Mouse (Mus musculus): ENCODE data around the gene Rln3. TPM values are rescaled to one million over a fixed set of nuclear protein-coding genes. Genes with fewer than 3 reads are reported as not detected.
A peak's percentile ranks its signal among the peaks of the same experiment; 100 is the strongest.

The Rln3 gene
- polyA plus RNA-seq, 1 experiment from 2014 or later = not detected

DNA sequence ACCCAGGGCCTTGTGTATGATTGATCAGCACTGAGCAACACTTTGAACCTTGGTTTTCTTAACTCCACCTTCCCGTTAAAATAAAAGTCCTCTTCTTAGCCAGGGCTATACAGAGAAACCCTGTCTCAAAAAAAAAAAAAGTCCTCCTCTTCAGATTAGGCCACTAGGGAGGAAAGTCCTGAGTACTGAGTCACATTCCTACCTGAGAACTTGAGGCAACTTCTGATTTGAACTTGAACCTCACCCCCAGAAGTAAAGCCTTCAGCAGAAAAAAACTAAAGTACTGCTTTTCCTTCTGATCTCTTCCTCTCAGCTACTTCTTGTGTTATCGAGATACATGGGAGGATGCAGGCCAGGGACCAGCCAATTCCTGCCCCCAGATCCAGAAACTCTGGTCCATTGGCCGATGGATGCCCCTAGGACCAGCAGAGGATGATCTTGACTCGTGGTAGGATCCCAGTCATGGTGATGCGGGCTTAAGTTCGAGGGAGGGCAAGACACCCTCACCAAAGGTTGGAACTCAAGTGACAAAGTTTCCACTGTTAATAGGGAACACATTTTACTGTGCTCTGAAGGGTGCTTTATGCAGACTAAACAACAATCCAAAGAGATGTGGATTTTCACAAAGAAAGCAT, 41.1 kb downstream of the Rln3 start:
- no peak for ATAC-seq
- Histone ChIP-seq H3K4me2 (ENCODE audit: low read length) (peak overlapping the region; percentile 92), H3K4me1 (replicated peaks; ENCODE audit: control insufficient read depth, insufficient read depth, low read length) (peaks cover 30% of the 10 kb centered on the region), H3K27me3 (replicated peaks; ENCODE audit: control insufficient read depth, insufficient read depth, low read length) (peaks cover 4% of the 10 kb centered on the region; the same call in 1 of the 2 replicates), H3K36me3 (ENCODE audit: control insufficient read depth, insufficient read depth) (no peaks in the 10 kb centered on the region), H3K27ac (ENCODE audit: low read length) (no peak overlapping the region), H3K4me3 (replicated peaks; ENCODE audit: low read length) (peak overlapping the region; percentile 70), H3K9me3 (ENCODE audit: control insufficient read depth, low read length) (no peaks in the 10 kb centered on the region), H3K9ac (replicated peaks; ENCODE audit: low read depth, low read length) (peak overlapping the region; percentile 78)
- WGBS = 79% methylated on average over 6 of the region's 6 CpGs

DNA sequence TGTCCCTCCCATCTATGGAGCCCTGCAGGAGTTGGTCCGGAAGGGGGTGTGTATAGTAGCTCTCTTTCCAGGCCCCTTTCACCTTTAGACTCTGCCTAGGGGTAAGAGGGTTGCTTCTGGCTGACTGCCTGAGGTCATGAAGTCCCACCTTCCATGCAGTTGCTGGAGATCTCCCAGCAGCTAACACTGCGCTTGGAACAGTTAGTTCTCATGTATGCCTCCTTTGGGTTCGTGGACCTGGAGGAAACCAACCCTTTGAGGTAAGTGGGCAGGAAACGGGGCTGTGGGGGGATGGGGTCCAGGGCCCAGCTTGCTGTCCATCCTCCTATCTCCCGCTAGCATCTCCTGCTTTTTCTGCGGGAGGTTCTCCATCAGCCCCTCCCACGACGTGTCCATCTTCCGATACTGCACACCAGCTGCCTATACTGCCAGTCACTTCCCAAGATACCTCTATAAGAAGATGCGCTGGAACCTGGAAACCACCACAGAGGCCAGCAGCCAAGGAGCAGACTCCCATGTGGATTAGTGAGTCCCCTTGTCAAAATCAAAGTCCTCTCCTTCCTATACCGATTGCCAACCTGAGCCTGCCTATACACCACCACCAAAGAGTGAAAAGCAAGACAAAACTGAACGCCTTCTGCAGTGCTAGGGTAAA, 41.7 kb downstream of the Rln3 start:
- peaks cover 4% of the 10 kb centered on the region; the same call in 1 of the 2 replicates for H3K27me3 ChIP-seq (replicated peaks; ENCODE audit: control insufficient read depth, insufficient read depth, low read length)
- ATAC-seq = no peak
- no peak overlapping the region for H3K9ac ChIP-seq (replicated peaks; ENCODE audit: low read depth, low read length)
- no peak overlapping the region for H3K4me2 ChIP-seq (ENCODE audit: low read length)
- no peak overlapping the region for H3K27ac ChIP-seq (ENCODE audit: low read length)
- H3K36me3 ChIP-seq (ENCODE audit: control insufficient read depth, insufficient read depth) = no peaks in the 10 kb centered on the region
- no peak overlapping the region for H3K4me3 ChIP-seq (replicated peaks; ENCODE audit: low read length)
- WGBS = 50% methylated on average over 12 of the region's 12 CpGs
- H3K4me1 ChIP-seq (replicated peaks; ENCODE audit: control insufficient read depth, insufficient read depth, low read length) = peaks cover 34% of the 10 kb centered on the region
- no peaks in the 10 kb centered on the region for H3K9me3 ChIP-seq (ENCODE audit: control insufficient read depth, low read length)

DNA sequence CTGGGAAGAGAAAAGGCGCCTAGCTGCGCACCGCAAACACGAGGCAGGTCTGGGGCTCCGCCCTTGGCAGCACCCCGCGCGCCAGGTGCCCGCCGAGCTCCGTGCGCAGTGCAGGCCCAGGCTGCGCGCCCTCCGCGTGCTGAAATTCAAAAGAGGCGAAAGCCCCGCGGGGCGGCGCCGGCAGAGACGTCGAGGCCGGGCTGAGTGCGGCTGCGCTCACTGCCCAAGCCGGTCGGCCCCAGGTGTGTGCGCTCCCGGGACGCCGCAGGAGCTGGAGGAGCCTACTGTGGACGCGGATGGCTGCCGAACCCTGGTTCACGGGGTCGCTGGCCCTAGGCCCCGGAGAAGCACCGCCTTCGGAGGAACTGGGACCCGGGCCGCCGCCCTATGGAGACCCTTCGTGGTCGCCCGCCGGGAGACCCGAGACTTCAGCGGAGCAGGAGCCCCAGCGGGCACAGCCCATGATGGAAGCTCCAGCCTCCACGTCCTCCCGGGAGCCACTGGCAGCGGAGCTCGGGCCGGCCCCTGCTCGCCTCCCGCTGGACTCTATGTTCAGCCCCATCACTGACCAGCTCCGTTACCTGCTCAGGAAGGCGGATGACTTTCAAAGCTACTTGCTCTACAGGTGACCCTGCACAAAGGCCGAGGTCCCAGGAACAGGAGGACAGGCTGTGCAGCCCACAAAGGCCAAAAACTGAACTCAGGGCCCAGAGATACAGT, 43.4 kb downstream of the Rln3 start, which contains the start of gene 1700067K01Rik:
1700067K01Rik (plus strand) TSS at position 222 of the 720 bp plus-strand sequence.
- no peak within 1 kb of the TSS for H3K27ac ChIP-seq (ENCODE audit: low read length)
- peaks cover 36% of the 10 kb centered on the region for H3K4me1 ChIP-seq (replicated peaks; ENCODE audit: control insufficient read depth, insufficient read depth, low read length)
- no peaks in the 10 kb centered on the region for H3K9me3 ChIP-seq (ENCODE audit: control insufficient read depth, low read length)
- H3K4me2 ChIP-seq (ENCODE audit: low read length) = no peak within 1 kb of the TSS
- H3K27me3 ChIP-seq (replicated peaks; ENCODE audit: control insufficient read depth, insufficient read depth, low read length) = peaks cover 4% of the 10 kb centered on the region; the same call in 1 of the 2 replicates
- no peak for ATAC-seq
- H3K9ac ChIP-seq (replicated peaks; ENCODE audit: low read depth, low read length) = 0 out of 2 replicates have a peak within 1 kb of the TSS, but pooled peaks have one; percentile 27
- no peaks in the 10 kb centered on the region for H3K36me3 ChIP-seq (ENCODE audit: control insufficient read depth, insufficient read depth)
- H3K4me3 ChIP-seq (replicated peaks; ENCODE audit: low read length) = no peak within 1 kb of the TSS
- 20% methylated on average over 61 of the region's 61 CpGs for WGBS

DNA sequence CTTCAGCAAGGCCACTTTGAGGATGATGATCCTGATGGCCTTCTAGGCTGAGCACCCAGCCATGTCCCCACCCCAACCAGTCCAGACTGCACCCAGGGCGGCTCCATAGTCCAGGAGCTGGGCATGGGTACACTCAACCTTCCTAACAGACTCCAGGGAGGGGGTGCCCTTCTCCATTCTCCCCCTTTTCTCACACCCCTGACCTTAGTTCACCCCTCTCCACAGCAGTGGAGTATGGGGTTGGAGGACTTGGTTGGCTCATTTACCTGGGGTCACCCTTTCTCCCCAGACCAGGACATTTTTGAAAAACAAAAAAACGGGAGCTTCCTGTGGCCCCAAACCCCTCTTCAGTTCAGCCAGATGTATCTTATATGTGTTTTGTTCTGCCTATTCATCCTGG, 45.0 kb downstream of the Rln3 start:
- no peak overlapping the region for H3K9ac ChIP-seq (replicated peaks; ENCODE audit: low read depth, low read length)
- 95% methylated on average over 2 of the region's 2 CpGs for WGBS

DNA sequence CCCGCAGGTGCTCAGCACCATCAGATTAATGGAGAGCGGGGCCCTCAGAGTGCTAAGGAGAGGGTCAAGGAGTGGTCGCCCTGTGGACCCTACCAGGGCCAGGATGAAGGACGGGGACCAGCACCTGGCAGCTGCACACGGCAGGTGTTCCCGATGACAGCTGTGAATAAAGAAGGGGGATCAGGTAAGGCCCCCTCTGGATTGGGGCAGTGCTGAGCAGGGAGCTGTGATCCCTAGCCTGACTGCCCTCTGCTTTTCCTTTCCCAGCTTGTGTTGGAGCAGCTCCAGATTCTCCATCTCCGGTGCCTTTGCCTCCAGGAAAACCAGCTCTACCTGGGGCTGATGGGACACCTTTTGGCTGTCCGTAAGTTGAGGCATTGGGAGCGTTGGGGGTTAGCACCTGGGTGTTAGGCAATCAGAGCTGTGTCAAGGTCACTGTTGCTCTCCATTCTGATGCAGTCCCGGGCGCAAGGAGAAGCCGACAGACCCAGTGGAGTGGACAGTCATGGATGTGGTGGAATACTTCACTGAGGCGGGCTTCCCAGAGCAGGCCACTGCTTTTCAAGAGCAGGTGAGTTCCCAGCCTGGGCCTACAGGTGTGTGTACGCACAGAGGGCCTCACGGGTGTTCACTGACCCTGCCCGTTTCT, 45.6 kb downstream of the Rln3 start:
- peak overlapping the region; percentile 62 for H3K9ac ChIP-seq (replicated peaks; ENCODE audit: low read depth, low read length)

More for the DNA sequence above, 45.0 kb downstream of the Rln3 start:
- no peak for ATAC-seq
- H3K27ac ChIP-seq (ENCODE audit: low read length) = no peak overlapping the region
- H3K36me3 ChIP-seq (ENCODE audit: control insufficient read depth, insufficient read depth) = no peaks in the 10 kb centered on the region
- peaks cover 37% of the 10 kb centered on the region for H3K4me1 ChIP-seq (replicated peaks; ENCODE audit: control insufficient read depth, insufficient read depth, low read length)
- no peaks in the 10 kb centered on the region for H3K9me3 ChIP-seq (ENCODE audit: control insufficient read depth, low read length)
- H3K27me3 ChIP-seq (replicated peaks; ENCODE audit: control insufficient read depth, insufficient read depth, low read length) = peaks cover 4% of the 10 kb centered on the region; the same call in 1 of the 2 replicates
- H3K4me2 ChIP-seq (ENCODE audit: low read length) = no peak overlapping the region
- no peak overlapping the region for H3K4me3 ChIP-seq (replicated peaks; ENCODE audit: low read length)

DNA sequence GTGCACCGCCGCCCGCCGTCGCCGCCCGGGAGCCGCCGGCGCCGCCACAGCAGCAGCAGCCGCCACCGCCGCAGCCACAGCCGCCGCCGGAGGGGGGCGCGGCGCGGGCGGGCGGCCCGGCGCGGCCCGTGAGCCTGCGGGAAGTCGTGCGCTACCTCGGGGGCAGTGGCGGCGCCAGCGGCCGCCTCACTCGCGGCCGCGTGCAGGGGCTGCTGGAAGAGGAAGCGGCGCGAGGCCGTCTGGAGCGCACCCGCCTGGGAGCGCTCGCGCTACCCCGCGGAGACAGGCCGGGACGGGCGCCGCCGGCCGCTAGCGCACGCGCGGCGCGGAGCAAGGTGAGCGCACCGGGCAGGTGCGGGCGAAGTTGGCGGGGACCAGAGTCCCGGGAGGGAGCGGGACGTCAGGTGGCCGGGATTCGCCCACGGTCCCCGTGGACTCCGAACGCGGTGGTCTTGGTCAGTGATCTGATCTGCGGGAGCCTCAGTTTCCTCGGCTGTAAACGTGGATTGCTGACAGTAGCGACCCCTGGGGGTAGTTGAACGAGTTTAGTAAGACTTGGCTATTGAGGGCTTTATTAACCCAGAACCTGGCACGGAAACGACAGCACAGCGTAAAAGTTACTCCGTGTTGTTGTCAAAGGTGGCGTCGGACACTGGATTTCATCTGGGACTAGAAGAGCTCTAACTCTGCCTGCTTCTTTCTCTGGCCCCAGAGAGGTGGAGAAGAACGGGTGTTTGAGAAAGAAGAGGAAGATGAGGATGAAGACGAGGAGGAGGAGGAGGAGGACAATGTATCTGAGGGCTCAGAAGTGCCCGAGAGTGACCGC, 46.4 kb downstream of the Rln3 start:
- peak overlapping the region; percentile 62 for H3K9ac ChIP-seq (replicated peaks; ENCODE audit: low read depth, low read length)
- H3K36me3 ChIP-seq (ENCODE audit: control insufficient read depth, insufficient read depth) = no peaks in the 10 kb centered on the region
- no peaks in the 10 kb centered on the region for H3K9me3 ChIP-seq (ENCODE audit: control insufficient read depth, low read length)
- peaks cover 4% of the 10 kb centered on the region; the same call in 1 of the 2 replicates for H3K27me3 ChIP-seq (replicated peaks; ENCODE audit: control insufficient read depth, insufficient read depth, low read length)
- ATAC-seq = peak; percentile 22
- H3K4me2 ChIP-seq (ENCODE audit: low read length) = peak overlapping the region; percentile 81
- peak overlapping the region; percentile 70 for H3K4me3 ChIP-seq (replicated peaks; ENCODE audit: low read length)
- H3K27ac ChIP-seq (ENCODE audit: low read length) = peak overlapping the region; percentile 92
- WGBS = under 1% methylated on average over 76 of the region's 92 CpGs
- peaks cover 27% of the 10 kb centered on the region for H3K4me1 ChIP-seq (replicated peaks; ENCODE audit: control insufficient read depth, insufficient read depth, low read length)

More for the DNA sequence above, 45.6 kb downstream of the Rln3 start:
- H3K4me1 ChIP-seq (replicated peaks; ENCODE audit: control insufficient read depth, insufficient read depth, low read length) = peaks cover 34% of the 10 kb centered on the region
- H3K27me3 ChIP-seq (replicated peaks; ENCODE audit: control insufficient read depth, insufficient read depth, low read length) = peaks cover 4% of the 10 kb centered on the region; the same call in 1 of the 2 replicates
- peak overlapping the region; percentile 70 for H3K4me3 ChIP-seq (replicated peaks; ENCODE audit: low read length)
- ATAC-seq = no peak
- no peaks in the 10 kb centered on the region for H3K36me3 ChIP-seq (ENCODE audit: control insufficient read depth, insufficient read depth)
- H3K27ac ChIP-seq (ENCODE audit: low read length) = no peak overlapping the region
- no peaks in the 10 kb centered on the region for H3K9me3 ChIP-seq (ENCODE audit: control insufficient read depth, low read length)
- peak overlapping the region; percentile 81 for H3K4me2 ChIP-seq (ENCODE audit: low read length)
- WGBS = 61% methylated on average over 16 of the region's 16 CpGs

DNA sequence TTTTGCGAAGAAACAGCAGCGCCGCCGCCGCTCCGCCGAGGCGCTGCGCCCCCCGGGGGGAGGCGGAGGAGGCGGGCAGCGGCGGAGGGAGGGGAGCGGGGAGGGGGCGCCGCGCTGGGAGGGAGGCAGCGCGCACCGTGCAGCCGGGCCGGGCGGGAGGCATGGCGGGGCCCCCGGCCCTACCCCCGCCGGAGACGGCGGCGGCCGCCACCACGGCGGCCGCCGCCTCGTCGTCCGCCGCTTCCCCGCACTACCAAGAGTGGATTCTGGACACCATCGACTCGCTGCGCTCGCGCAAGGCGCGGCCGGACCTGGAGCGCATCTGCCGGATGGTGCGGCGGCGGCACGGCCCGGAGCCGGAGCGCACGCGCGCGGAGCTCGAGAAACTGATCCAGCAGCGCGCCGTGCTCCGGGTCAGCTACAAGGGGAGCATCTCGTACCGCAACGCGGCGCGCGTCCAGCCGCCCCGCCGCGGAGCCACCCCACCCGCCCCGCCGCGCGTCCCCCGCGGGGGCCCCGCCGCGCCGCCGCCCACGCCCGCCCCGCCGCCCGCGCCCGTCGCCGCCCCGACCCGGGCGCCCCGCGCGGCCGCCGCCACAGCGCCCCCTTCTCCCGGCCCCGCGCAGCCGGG, 47.2 kb downstream of the Rln3 start, which contains the start of gene Samd1:
Samd1 (plus strand) TSS at position 162 of the 631 bp plus-strand sequence.
- H3K4me1 ChIP-seq (replicated peaks; ENCODE audit: control insufficient read depth, insufficient read depth, low read length) = peaks cover 24% of the 10 kb centered on the region
- H3K27me3 ChIP-seq (replicated peaks; ENCODE audit: control insufficient read depth, insufficient read depth, low read length) = peaks cover 4% of the 10 kb centered on the region; the same call in 1 of the 2 replicates
- H3K4me3 ChIP-seq (replicated peaks; ENCODE audit: low read length) = peak within 1 kb of the TSS; percentile 70
- peak within 1 kb of the TSS; percentile 92 for H3K27ac ChIP-seq (ENCODE audit: low read length)
- peak within 1 kb of the TSS; percentile 69 for H3K9ac ChIP-seq (replicated peaks; ENCODE audit: low read depth, low read length)
- H3K36me3 ChIP-seq (ENCODE audit: control insufficient read depth, insufficient read depth) = no peaks in the 10 kb centered on the region
- under 1% methylated on average over 41 of the region's 112 CpGs for WGBS
- H3K9me3 ChIP-seq (ENCODE audit: control insufficient read depth, low read length) = no peaks in the 10 kb centered on the region
- ATAC-seq = 0 out of 2 replicates have a peak, but pooled peaks have one; percentile 18
- peak within 1 kb of the TSS; percentile 86 for H3K4me2 ChIP-seq (ENCODE audit: low read length)
